Mouse (Mus musculus): ENCODE data around the gene Ifna1. TPM values are rescaled to one million over a fixed set of nuclear protein-coding genes. Genes with fewer than 3 reads are reported as not detected.
"Not testable (repeated sequence)": the region's sequence is repeated elsewhere in the genome, so short reads cannot be mapped to it uniquely, and the experiment has no call there.

The Ifna1 gene
- not detected for total RNA-seq (2021)
- long read RNA-seq, experiment 1, result 0 reads
- long read RNA-seq, experiment 2, result 0 reads

GRCm38 (mm10) chr4:88849698-88850097 is at the start of gene Ifna1:
Gene Ifna1 (plus strand): TSS chr4:88850087.
- intact Hi-C loops (cut with DNase I; ENCODE audit: low total_unique reads), result no loop called here
- no peak for DNase-seq

GRCm38 (mm10) chr4:88802954-88803353 is 46.9 kb upstream of the Ifna1 start, which contains the start of gene Gm13287:
Gene Gm13287 (plus strand): TSS chr4:88803254.
- DNase-seq; intact Hi-C loops (cut with DNase I; ENCODE audit: low total_unique reads): not testable (repeated sequence)

GRCm38 (mm10) chr4:88805231-88805630 is 44.7 kb upstream of the Ifna1 start, which contains the start of gene Gm13288:
Gene Gm13288 (plus strand): TSS chr4:88805531.
- DNase-seq; intact Hi-C loops (cut with DNase I; ENCODE audit: low total_unique reads): not testable (repeated sequence)

- intact Hi-C loops (cut with DNase I; ENCODE audit: low total_unique reads), result not testable (repeated sequence)
- peak; percentile 31 for DNase-seq
These were observed 44.1 kb upstream of the Ifna1 start for GRCm38 (mm10) chr4:88805761-88806160.

GRCm38 (mm10) chr4:88815928-88816327 is 34.0 kb upstream of the Ifna1 start, which contains the start of gene Ifna7:
Gene Ifna7 (plus strand): TSS chr4:88816228.
- intact Hi-C loops (cut with DNase I; ENCODE audit: low total_unique reads), result no loop called here
- no peak for DNase-seq

GRCm38 (mm10) chr4:88819659-88820058 is 30.2 kb upstream of the Ifna1 start, which contains the start of gene Ifna11:
Gene Ifna11 (plus strand): TSS chr4:88819959.
- intact Hi-C loops (cut with DNase I; ENCODE audit: low total_unique reads), result no loop called here
- DNase-seq, result no peak

- DNase-seq, result no peak
- intact Hi-C loops (cut with DNase I; ENCODE audit: low total_unique reads), result no loop called here
These were observed 26.9 kb upstream of the Ifna1 start for GRCm38 (mm10) chr4:88822995-88823394.

- intact Hi-C loops (cut with DNase I; ENCODE audit: low total_unique reads), result not testable (repeated sequence)
These were observed 22.8 kb upstream of the Ifna1 start, which contains the start of gene Ifna6 for GRCm38 (mm10) chr4:88827116-88827515. Gene Ifna6 (plus strand): TSS chr4:88827416.

GRCm38 (mm10) chr4:88830523-88830922 is 19.4 kb upstream of the Ifna1 start:
- DNase-seq, result peak; percentile 5
- intact Hi-C loops (cut with DNase I; ENCODE audit: low total_unique reads), result no loop called here

More at GRCm38 (mm10) chr4:88827116-88827515, 22.8 kb upstream of the Ifna1 start, which contains the start of gene Ifna6:
- DNase-seq, result not testable (repeated sequence)

GRCm38 (mm10) chr4:88835225-88835624 is 14.7 kb upstream of the Ifna1 start, which contains the start of gene Ifna5:
Gene Ifna5 (plus strand): TSS chr4:88835525.
- intact Hi-C loops (cut with DNase I; ENCODE audit: low total_unique reads); DNase-seq: not testable (repeated sequence)

GRCm38 (mm10) chr4:88838828-88839227 is 11.1 kb upstream of the Ifna1 start:
- DNase-seq, result no peak
- intact Hi-C loops (cut with DNase I; ENCODE audit: low total_unique reads), result no loop called here

GRCm38 (mm10) chr4:88840058-88840457 is 9.8 kb upstream of the Ifna1 start:
- intact Hi-C loops (cut with DNase I; ENCODE audit: low total_unique reads), result no loop called here
- no peak for DNase-seq

GRCm38 (mm10) chr4:88841438-88841911 is 8.4 kb upstream of the Ifna1 start, which contains the start of gene Ifna4:
Gene Ifna4 (plus strand): TSS chr4:88841861.
- intact Hi-C loops (cut with DNase I; ENCODE audit: low total_unique reads), result no loop called here
- no peak for DNase-seq

GRCm38 (mm10) chr4:88845334-88845733 is 4.6 kb upstream of the Ifna1 start:
- intact Hi-C loops (cut with DNase I; ENCODE audit: low total_unique reads), result no loop called here
- DNase-seq, result no peak

- DNase-seq, result no peak
- intact Hi-C loops (cut with DNase I; ENCODE audit: low total_unique reads), result no loop called here
These were observed 1.3 kb downstream of the Ifna1 start for GRCm38 (mm10) chr4:88851026-88851763.

GRCm38 (mm10) chr4:88859214-88859613 is 9.3 kb downstream of the Ifna1 start:
- intact Hi-C loops (cut with DNase I; ENCODE audit: low total_unique reads), result no loop called here
- DNase-seq, result no peak

- intact Hi-C loops (cut with DNase I; ENCODE audit: low total_unique reads), result no loop called here
- DNase-seq, result no peak
These were observed 13.4 kb downstream of the Ifna1 start for GRCm38 (mm10) chr4:88863309-88863708.

GRCm38 (mm10) chr4:88864599-88864998 is 14.7 kb downstream of the Ifna1 start:
- DNase-seq, result no peak
- intact Hi-C loops (cut with DNase I; ENCODE audit: low total_unique reads), result no loop called here

GRCm38 (mm10) chr4:88865011-88865569 is 15.2 kb downstream of the Ifna1 start:
- intact Hi-C loops (cut with DNase I; ENCODE audit: low total_unique reads), result no loop called here

GRCm38 (mm10) chr4:88867366-88867925 is 17.6 kb downstream of the Ifna1 start:
- DNase-seq, result peak; percentile 59
- intact Hi-C loops (cut with DNase I; ENCODE audit: low total_unique reads), result no loop called here

More at GRCm38 (mm10) chr4:88865011-88865569, 15.2 kb downstream of the Ifna1 start:
- no peak for DNase-seq

All from gastrocnemius, postnatal 14 days (tissue).